Mouse (Mus musculus) heart, adult 8-10 months (tissue): ENCODE measurements around the gene Fbln1. TPM values are rescaled to one million over a fixed set of nuclear protein-coding genes. Genes with fewer than 3 reads are reported as not detected.

ENCODE experiments used
- DNase-seq: peaks from one replicate; pipeline ENCODE4 v3.0.0; 2022; ENCODE audit warnings: low spot score
- total RNA-seq, 4 experiments: library from RNA; stranded (reverse); gene quantifications; 2 replicates each; pipeline ENCODE4 v1.2.4; 2022

Gene Fbln1
- total RNA-seq, 4 experiments from 2014 or later, result 52.9 to 86.6 (median 70.1) TPM

DNA sequence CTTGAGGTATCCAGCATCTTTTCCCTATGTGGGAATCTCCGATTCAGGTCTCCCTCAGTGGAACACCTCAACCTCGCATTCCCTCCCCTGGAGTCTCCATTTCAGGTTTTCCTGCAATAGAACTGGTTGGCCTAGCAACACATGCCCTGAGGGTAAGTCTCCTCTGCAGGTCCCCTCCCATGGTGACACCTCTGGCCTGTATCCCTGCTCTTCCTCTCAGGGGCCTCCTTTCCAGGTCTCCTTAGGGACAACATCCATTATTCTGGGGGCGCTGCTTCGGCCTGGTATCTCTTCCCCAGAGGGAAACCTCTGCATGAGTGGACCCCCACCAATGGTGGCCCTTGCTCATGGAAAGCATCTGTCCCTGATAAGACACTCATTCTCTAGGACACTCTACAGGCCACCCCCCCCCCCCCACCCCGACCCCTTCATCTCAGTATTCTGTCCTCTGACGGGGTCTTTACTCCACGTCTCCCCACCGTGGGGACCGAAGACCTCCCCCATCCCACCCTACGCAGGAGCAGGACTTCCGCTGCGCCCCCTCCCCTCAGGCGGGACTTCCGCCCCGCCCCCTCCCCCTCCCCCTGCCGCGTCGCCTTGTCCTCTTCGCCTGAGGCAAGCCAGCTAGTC is 130.0 kb downstream of the Fbln1 start, which contains the start of gene Atxn10:
Atxn10 (plus strand) TSS at position 575 of the 630 bp plus-strand sequence.
- DNase-seq, result no peak

Other genes starting within 250 kb of the Fbln1 start
- gene 5031439G07Rik, start 217.4 kb upstream of the Fbln1 start, total RNA-seq, result 10 to 100 TPM; 30.5 to 36.5 (median 33.8) TPM
- not detected for gene Upk3a, start 188.8 kb upstream of the Fbln1 start, total RNA-seq
- gene Fam118a, start 177.0 kb upstream of the Fbln1 start, total RNA-seq, result 1 to 10 TPM; 6.1 to 7.7 (median 6.9) TPM
- not detected for gene Smc1b, start 74.0 kb upstream of the Fbln1 start, total RNA-seq
- gene Ribc2, start 73.9 kb upstream of the Fbln1 start, total RNA-seq, result not detected
- 10 to 100 TPM; 76.3 to 81.5 (median 77.6) TPM for gene Atxn10, start 130.3 kb downstream of the Fbln1 start, total RNA-seq